Mouse (Mus musculus) heart, embryonic 12.5 days (tissue): ENCODE data around the gene F2rl2. TPM values are rescaled to one million over a fixed set of nuclear protein-coding genes. Genes with fewer than 3 reads are reported as not detected.

ENCODE experiments used
- ATAC-seq: fragments of 200-750 bp; cut with Nextera tagmentation; 2 replicates; pipeline ENCODE4 v1.8.0; 2017; ENCODE audit warnings: moderate TSS enrichment, moderate library complexity; ENCODE audit not compliant: insufficient number of reproducible peaks, low FRiP score
- H3K27ac ChIP-seq: fragments of 300-500 bp; sonication (generic); 2 replicates; pipeline ENCODE4 v1.5.1; 2016; ENCODE audit warnings: mild to moderate bottlenecking, moderate library complexity; ENCODE audit not compliant: poor library complexity, severe bottlenecking
- H3K27me3 ChIP-seq: fragments of 300-500 bp; sonication (generic); replicated peaks from 2 replicates; pipeline ENCODE4 v1.6.1; 2016; ENCODE audit warnings: mild to moderate bottlenecking, moderate library complexity
- H3K36me3 ChIP-seq: fragments of 300-500 bp; sonication (generic); 2 replicates; pipeline ENCODE4 v1.6.1; 2016; ENCODE audit warnings: mild to moderate bottlenecking, moderate library complexity
- H3K4me1 ChIP-seq: fragments of 300-500 bp; sonication (generic); replicated peaks from 2 replicates; pipeline ENCODE4 v1.6.1; 2016; ENCODE audit warnings: mild to moderate bottlenecking
- H3K4me2 ChIP-seq: fragments of 300-500 bp; sonication (generic); 2 replicates; pipeline ENCODE4 v1.6.1; 2016; ENCODE audit warnings: mild to moderate bottlenecking, moderate library complexity
- H3K4me3 ChIP-seq: fragments of 300-500 bp; sonication (generic); 2 replicates; pipeline ENCODE4 v1.5.1; 2016; ENCODE audit warnings: mild to moderate bottlenecking
- H3K9ac ChIP-seq: fragments of 300-500 bp; sonication (generic); 2 replicates; pipeline ENCODE4 v1.6.1; 2016; ENCODE audit warnings: mild to moderate bottlenecking, moderate library complexity
- H3K9me3 ChIP-seq: fragments of 300-500 bp; sonication (generic); replicated peaks from 2 replicates; pipeline ENCODE4 v1.6.1; 2016; ENCODE audit warnings: mild to moderate bottlenecking, moderate library complexity
- WGBS: fragments of 180-500 bp; shearing (Covaris S2); methylation state at CpG from one replicate; pipeline ENCODE4 v1.1.7; 2016; 5-methylcytosine and 5-hydroxymethylcytosine counted together
- polyA plus RNA-seq: library from polyadenylated mRNA; unstranded; fragments of >200 nt; fragmentation: Nextera tagmentation; extraction: Ambion mirVana; gene quantifications from 2 replicates; pipeline ENCODE4 v1.2.1, GENCODE M21; 2016

Gene F2rl2
- polyA plus RNA-seq, 1 experiment from 2014 or later = 1.9 TPM

- H3K36me3 ChIP-seq = no peaks in the 10 kb centered on the region
- 0 out of 2 replicates have a peak, but pooled peaks cover 6% of the 10 kb centered on the region for H3K9me3 ChIP-seq
- H3K27me3 ChIP-seq = no peaks in the 10 kb centered on the region
- H3K4me2 ChIP-seq = no peak overlapping the region
- no peak for ATAC-seq
- H3K4me1 ChIP-seq = peaks cover 5% of the 10 kb centered on the region; the same call in 1 of the 2 replicates
- WGBS = 84% methylated on average over 11 of the region's 11 CpGs
- H3K4me3 ChIP-seq = no peak overlapping the region
- no peak overlapping the region for H3K9ac ChIP-seq
- H3K27ac ChIP-seq = no peak overlapping the region
These were observed 45.4 kb downstream of the F2rl2 start for GRCm38 (mm10) chr13:95741813-95742689.

DNA sequence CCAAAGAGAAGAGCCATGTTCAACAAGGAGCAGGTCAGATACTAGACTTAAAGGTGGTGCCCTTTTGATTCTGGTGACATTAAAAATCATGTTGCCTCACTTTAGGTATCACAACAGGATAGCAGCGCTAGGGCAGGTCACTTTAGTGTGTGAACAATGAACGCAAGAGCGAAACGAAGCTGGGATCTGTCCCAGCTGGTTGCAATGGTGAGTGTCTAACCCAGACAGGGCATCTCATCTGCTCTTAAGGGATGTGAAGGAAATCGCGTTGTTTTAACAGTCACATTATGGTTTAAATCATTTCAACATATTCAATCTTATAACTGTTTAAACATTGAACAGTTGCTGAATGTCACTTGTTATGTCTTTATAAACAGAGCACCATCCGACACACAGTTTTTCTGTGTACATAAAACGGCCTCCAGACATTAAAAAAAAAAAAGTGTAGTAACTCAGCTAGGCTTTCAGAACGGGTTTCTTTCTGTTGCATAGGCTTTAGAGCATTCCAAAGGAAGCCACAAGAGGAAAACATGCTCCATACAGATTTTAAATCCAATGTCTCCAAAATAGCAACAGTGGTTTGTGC, 46.3 kb downstream of the F2rl2 start:
- ATAC-seq = no peak
- 84% methylated on average over 9 of the region's 9 CpGs for WGBS
- no peaks in the 10 kb centered on the region for H3K9me3 ChIP-seq
- H3K9ac ChIP-seq = no peak overlapping the region
- H3K27ac ChIP-seq = no peak overlapping the region
- H3K4me2 ChIP-seq = no peak overlapping the region
- no peak overlapping the region for H3K4me3 ChIP-seq
- no peaks in the 10 kb centered on the region for H3K36me3 ChIP-seq
- no peaks in the 10 kb centered on the region for H3K27me3 ChIP-seq
- peaks cover 12% of the 10 kb centered on the region; the same call in 1 of the 2 replicates for H3K4me1 ChIP-seq

GRCm38 (mm10) chr13:95745451-95745850, 48.8 kb downstream of the F2rl2 start:
- Histone ChIP-seq H3K36me3 (no peaks in the 10 kb centered on the region), H3K27me3 (no peaks in the 10 kb centered on the region), H3K9ac (no peak overlapping the region), H3K4me1 (peaks cover 12% of the 10 kb centered on the region; the same call in 1 of the 2 replicates), H3K4me3 (no peak overlapping the region), H3K27ac (no peak overlapping the region), H3K4me2 (no peak overlapping the region), H3K9me3 (no peaks in the 10 kb centered on the region)
- no peak for ATAC-seq
- 76% methylated on average over 4 of the region's 4 CpGs for WGBS

DNA sequence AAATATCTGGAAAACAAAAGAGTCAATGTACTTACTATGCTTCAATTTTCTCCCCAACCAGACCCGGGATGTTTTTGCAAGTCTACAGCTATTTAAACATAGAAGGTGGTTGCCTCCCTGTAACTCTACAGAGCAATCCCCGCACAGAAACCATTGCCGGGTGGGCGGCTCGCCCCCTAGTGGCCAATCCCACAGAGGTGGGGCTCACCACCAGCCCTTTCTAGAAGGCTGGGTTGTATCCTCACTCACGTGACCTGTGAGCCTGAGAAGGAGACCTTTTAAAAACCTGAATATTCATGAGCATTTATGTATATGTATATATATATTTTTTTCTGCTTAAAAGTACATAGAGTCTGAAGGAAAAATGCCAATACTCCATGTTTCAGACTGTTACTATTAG, 49.9 kb downstream of the F2rl2 start:
- Histone ChIP-seq H3K36me3 (no peaks in the 10 kb centered on the region), H3K27me3 (no peaks in the 10 kb centered on the region), H3K9ac (no peak overlapping the region), H3K27ac (no peak overlapping the region), H3K4me2 (no peak overlapping the region), H3K4me1 (peaks cover 12% of the 10 kb centered on the region; the same call in 1 of the 2 replicates), H3K9me3 (no peaks in the 10 kb centered on the region), H3K4me3 (no peak overlapping the region)
- ATAC-seq = no peak
- 8% methylated on average over 6 of the region's 6 CpGs for WGBS

- 83% methylated on average over 7 of the region's 7 CpGs for WGBS
- Histone ChIP-seq H3K27ac (no peak overlapping the region), H3K9me3 (no peaks in the 10 kb centered on the region), H3K4me3 (no peak overlapping the region), H3K4me2 (no peak overlapping the region), H3K36me3 (no peaks in the 10 kb centered on the region), H3K27me3 (no peaks in the 10 kb centered on the region), H3K4me1 (peaks cover 12% of the 10 kb centered on the region; the same call in 1 of the 2 replicates), H3K9ac (no peak overlapping the region)
- no peak for ATAC-seq
These were observed 50.4 kb downstream of the F2rl2 start for GRCm38 (mm10) chr13:95747101-95747500.

DNA sequence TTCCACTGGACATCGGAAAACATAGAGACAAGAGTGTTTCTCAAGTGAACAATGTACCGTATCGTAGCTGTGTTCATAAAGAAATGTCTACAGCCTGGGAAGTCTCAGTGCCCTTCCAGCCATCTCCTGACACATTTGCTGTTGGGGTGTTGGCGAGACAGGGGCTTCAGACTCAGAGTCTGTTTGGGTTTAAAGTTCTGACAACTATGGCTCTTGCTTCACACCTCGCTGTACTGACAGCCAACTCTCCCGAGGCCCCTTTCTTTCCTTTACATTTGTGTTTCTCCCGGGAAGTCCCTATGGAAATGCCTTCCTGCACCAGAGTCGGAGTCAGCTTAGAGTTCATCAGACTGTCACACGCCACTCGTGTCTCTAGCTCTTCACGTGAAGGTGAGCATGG, 50.9 kb downstream of the F2rl2 start:
- Histone ChIP-seq H3K27me3 (no peaks in the 10 kb centered on the region), H3K27ac (no peak overlapping the region), H3K4me3 (no peak overlapping the region), H3K36me3 (no peaks in the 10 kb centered on the region), H3K4me2 (no peak overlapping the region), H3K9me3 (no peaks in the 10 kb centered on the region), H3K9ac (no peak overlapping the region), H3K4me1 (peaks cover 15% of the 10 kb centered on the region; the same call in 1 of the 2 replicates)
- 59% methylated on average over 11 of the region's 11 CpGs for WGBS
- ATAC-seq = no peak

Other genes starting within 250 kb of the F2rl2 start
- gene S100z, start 218.1 kb upstream of the F2rl2 start, polyA plus RNA-seq = not detected in 2 replicates
- gene F2rl1, start 171.6 kb upstream of the F2rl2 start, polyA plus RNA-seq = 0.26 TPM in 1 of 2 replicates, not detected in the other
- 184 and 192 TPM in 2 replicates for gene F2r, start 78.4 kb upstream of the F2rl2 start, polyA plus RNA-seq
- 6.9 and 7.3 TPM in 2 replicates for gene Iqgap2, start 195.1 kb downstream of the F2rl2 start, polyA plus RNA-seq